Mouse (Mus musculus) CD4-positive helper T cell, adult 2 months (primary cell): ENCODE results near the gene Mettl7a1.
"Not testable (repeated sequence)": the region's sequence is repeated elsewhere in the genome, so short reads cannot be mapped to it uniquely, and the experiment has no call there.

Experiments used
- DNase-seq: peaks from one replicate; pipeline ENCODE4 v3.0.0-alpha.2; 2012; ENCODE audit warnings: low read depth, missing footprints, low spot score

Mettl7a1 gene

DNA sequence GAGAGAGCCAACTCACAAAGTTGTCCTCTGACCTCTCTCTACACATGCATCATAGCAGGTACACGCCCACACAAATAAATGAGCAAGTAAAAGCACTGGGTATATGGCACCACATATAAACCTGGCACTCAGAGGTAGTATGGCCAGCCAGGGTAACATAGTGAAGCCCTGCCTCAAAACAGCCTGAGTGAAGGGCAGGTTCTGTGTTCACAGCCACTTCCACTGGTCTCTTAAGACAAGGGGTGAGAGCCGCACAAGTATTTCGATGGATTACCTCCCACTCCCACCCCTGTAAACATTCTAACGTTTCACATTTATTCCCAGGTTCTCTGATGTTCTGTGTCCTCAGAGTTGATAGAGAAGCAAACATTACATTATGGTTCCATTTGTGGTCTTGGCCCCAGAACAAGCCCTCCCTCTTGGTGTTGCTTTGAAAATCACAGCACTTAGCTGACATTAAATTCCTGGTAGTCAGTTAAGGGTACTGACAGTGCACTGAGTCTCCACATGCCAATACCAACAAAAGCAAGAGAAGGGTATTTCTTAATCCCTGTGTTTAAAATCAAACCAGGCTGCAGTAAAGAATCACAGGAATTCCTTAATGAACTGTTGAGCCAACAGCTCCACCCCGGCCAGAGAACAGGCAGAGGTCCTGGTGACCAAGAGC, 37.5 kb downstream of the Mettl7a1 start:
- not testable (repeated sequence) for DNase-seq

DNA sequence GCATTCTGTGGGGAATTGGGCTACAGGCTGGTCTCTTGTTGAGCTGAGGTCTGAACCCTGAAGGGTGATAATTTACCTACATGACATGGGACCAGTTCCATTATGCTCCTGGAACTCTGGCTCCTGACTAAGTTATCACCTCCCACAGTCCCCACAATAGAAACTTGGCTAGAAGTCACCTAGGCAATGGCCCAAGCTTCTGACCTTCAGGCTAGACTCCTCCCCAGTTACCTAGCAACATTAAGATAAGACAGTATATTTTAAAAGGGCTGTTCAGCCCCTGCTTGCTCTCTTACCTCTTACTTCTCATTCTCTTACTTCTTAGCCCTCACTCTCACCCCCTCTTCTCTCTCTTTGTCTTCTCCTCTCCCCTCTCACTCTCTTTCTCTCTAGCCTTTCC, 41.5 kb downstream of the Mettl7a1 start:
- no peak for DNase-seq

DNA sequence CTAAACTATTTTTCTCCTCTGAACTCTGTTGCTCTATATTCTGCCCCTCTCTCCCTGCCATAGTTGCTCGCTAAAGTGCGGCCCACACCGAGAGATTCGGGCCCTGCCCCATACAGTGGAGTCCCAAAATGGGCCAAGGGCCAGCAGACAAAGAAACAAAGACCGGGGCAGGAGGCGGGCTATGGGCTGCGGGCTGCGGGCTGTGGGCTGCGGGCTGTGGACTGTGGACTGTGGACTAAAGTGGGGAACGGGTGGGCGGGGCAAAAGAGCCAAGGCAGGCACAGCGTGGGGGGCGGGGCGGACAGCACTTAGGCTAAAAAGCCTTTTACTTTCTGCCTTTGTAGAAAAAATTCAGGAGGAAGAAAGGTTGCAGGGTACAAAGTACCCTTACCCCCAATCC, 42.8 kb downstream of the Mettl7a1 start:
- DNase-seq: no peak

DNA sequence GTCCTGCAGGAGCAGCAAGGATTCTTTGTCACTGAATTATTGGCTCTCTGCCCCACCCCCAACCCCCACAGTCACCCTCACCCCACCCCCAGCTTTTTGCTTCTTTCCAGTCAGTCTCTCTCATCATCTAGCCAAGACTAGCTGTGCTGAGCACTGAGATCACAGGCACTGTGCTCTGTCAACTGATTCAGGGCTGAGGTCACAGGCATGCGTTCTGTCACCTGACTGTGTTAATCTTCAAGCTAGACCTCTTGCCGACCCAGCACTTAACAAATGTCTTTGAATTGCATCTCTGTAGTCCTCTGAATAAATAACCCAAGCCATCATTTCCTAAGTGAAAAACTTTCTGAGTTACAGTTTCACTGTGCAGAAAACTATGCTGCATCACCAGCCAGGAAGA, 45.6 kb downstream of the Mettl7a1 start:
- no peak for DNase-seq

DNA sequence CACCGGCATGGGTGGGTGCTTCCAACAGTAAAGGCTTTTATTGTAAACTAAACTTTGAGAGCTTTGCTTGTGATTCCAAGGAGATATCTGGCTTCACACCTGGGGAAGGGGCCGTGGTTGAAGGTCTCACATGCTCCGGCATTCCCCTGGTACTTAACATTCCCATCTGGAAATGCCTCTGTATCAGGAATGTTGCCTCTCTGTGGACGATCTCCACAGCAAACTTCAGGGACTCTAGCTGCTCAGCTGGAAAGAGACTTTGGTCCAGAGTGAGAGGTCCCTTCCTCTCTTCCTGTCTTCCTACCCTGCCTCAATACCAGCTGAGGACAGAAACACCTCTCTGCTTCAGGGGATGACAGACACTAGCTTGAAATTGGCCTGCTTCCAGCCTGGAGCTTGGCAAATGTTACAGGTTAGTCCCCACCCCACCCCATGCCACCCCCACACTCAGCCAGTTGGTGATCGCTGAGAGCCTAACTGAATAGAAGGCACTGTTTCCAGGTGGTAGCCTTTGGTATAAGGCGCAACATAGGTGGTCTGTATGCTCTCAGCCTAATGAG, 47.6 kb downstream of the Mettl7a1 start:
- no peak for DNase-seq

DNA sequence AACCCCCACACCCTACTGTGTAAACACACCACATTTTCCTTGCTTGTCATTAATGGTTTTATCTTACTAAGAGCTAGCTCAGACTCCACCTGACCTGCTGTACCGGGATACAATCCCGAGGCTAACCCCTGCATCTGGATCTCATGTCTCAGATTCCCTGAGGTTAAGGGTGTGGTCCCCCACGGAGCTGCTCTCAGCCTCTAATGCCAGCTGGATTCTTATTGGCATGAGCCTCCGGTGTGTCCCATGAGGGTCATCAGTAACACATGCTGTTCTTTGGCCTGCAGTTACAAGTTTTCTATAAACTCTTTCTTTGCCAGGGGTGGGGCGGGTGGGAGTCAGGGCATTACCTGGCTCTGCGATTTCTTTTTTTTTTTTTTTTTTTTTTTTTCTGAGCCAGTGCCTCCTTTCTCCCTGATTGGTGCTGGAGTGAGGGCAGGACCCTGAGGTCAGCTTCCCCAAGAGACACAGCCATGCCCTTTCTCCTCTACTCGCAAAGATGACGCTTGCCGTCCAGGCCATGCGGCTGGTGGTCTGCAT, 48.8 kb downstream of the Mettl7a1 start, which contains the start of the genes Methig1 and Mettl7a2:
TSS of gene Methig1 (plus strand) at position 439 of the 540 bp plus-strand sequence.
TSS of gene Mettl7a2 (plus strand) at position 490 of the 540 bp plus-strand sequence.
- DNase-seq: no peak

DNA sequence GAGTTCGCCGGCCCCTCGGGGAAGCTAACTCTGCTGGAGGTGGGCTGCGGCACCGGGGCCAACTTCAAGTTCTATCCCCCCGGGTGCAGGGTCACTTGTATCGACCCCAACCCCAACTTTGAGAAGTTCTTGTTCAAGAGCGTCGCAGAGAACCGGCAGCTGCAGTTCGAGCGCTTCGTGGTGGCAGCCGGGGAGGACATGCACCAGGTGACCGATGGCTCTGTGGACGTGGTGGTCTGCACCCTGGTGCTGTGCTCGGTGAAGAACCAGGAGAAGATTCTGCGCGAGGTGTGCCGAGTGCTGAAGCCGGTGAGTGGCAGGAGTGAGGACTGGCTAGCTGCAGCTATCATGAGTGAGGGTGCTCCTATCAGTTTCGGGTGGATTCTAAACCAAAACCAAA, 49.5 kb downstream of the Mettl7a1 start:
- DNase-seq: not testable (repeated sequence)

DNA sequence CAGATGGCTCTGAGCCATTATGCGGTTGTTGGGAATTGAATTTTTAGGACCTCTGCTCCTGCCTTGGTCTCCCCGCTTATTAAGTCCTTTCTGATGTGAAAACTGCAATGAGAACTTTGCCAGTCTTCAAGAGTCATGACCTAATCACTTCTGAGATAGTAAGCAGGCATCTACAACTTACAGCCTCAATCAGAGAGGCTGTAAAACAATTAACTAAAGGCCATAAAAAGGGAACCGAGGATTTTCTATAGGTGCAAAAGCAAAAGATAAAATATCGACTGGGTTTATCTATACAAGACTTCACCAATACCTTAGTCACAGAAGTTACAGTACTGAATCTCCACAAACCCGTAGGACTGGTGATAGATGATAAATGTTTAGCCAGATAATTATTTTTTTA, 51.9 kb downstream of the Mettl7a1 start:
- no peak for DNase-seq

DNA sequence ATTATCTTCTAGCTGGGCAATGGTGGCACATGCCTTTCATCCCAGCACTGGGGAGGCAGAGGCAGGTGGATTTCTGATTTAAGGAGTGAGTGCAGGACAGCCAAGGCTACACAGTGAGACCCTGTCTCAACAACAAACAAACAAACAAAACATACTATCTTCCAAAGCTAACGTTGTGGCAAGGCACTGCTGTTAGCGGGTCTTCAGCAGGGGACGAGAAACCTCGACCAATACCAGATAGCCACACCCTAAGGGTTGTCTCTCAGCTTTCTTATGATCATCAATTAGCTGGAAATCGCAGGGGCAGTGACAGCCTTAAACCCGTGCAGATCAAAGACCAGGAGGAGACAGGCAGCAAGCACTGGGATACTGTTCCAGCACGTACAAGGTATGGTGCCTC, 60.3 kb downstream of the Mettl7a1 start, which contains the start of gene Higd1c:
TSS of gene Higd1c (plus strand) at position 301 of the 400 bp plus-strand sequence.
- DNase-seq: no peak

DNA sequence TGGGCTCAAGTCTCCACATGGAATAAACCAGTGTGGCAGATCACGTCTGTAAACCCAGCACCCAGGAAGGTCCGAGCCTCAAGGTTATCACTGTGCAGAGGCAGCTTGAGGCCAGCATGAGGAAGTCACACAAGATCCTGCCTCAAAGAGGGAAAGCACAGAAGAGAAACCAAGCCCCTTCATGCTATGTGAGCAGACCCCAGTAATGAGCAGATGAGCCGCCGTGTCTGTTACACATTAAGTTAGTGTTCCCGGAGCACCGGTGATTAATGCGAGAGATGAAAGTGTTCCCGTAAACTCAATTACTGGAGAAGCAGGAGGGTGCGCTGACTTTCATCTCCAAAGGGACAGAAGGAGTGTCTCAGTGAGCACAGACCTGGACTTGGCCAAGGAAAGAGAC, 62.0 kb downstream of the Mettl7a1 start:
- not testable (repeated sequence) for DNase-seq

DNA sequence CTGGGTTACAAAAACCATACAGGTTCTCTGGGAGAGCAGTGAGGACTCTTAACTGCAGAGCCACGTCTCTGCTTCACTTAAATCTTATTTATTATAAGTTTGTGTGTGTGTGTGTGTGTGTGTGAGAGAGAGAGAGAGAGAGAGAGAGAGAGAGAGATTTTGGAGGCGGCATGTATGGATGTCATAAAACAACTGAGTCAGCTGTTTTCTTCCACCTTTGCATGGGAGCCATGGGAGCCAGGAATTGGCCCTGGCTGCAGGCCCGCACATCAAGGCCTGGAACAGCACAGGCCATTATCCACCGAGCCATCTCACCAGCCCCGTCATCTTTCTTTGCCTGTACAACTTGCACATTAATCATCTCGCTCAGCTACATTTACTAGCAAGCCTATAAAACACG, 63.2 kb downstream of the Mettl7a1 start:
- DNase-seq: no peak

DNA sequence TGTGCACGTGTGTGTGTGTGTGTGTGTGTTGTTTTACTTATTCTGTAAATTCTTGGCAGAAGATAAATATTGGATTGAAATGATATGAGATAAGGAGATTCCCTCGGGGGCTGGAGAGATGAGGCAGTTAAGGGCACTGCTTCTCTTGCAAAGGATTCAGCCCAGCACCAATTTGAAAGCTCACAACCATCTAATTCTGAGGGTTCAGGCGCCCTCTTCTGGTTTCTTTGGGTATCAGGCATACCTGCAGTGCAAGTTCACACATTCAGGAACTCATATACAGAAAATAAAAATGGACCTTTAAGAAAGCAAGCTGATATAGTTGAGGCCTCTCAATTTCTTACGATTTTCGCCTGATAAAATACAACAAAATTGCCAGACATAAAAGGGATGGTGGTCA, 71.1 kb downstream of the Mettl7a1 start:
- peak; percentile 46 for DNase-seq

DNA sequence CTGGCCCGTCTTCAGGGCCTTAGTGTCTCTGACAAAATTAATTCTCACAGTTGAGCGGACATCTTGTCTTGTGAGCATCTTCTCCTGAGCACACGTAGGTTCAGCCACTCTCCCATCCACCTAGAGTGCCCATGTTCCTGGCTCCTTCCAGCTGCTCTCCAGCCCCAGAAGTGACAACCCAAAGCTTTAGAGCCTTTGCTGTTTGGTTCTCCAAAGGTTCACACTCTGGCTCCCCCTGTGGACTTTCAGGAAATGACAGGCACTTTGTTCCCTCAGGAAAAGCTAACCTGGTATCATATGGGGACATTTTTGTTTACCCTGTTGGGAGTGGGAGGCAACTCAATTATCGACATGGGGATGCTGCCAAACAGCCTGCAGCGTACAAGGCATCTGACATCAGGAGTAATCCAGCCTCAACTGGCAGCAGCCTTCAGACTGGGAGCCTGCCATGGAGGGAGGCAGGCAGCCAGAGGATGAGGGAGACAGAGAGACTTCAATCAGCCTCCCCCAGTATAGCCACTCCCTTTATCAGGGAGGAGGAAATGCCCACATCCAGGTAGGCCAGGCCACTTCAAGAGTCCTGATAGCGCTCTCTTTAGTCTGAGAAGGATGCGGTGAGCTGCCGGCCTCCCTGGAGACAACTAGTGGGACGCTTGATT, 74.0 kb downstream of the Mettl7a1 start:
- DNase-seq: not testable (repeated sequence)
